Mouse (Mus musculus): ENCODE measurements around the gene Bid. TPM values are rescaled to one million over a fixed set of nuclear protein-coding genes. Genes with fewer than 3 reads are reported as not detected.
"Not testable (repeated sequence)": the region's sequence is repeated elsewhere in the genome, so short reads cannot be mapped to it uniquely, and the experiment has no call there.

The Bid gene
- polyA plus RNA-seq, 1 experiment from 2014 or later, result 17.5 TPM

- ATAC-seq (ENCODE audit: insufficient read depth, low FRiP score, low TSS enrichment) (no peak), DNase-seq (ENCODE audit: low spot score) (no peak)
- no peak overlapping the region for H3K4me2 ChIP-seq (ENCODE audit: low read depth)
- no peak overlapping the region for H3K9ac ChIP-seq (ENCODE audit: low read length)
- H3K27me3 ChIP-seq (ENCODE audit: control insufficient read depth, insufficient read depth, low read length), result no peaks in the 10 kb centered on the region
- no peak overlapping the region for H3K4me3 ChIP-seq (ENCODE audit: low read depth, low read length)
- H3K9me3 ChIP-seq (ENCODE audit: control insufficient read depth, low read length), result no peaks in the 10 kb centered on the region
- H3K4me1 ChIP-seq (ENCODE audit: control insufficient read depth, insufficient read depth, low read length), result 0 out of 2 replicates have a peak, but pooled peaks cover 2% of the 10 kb centered on the region
- WGBS, result 80% methylated on average over 4 of the region's 4 CpGs
- H3K27ac ChIP-seq (ENCODE audit: low read depth, low read length), result no peak overlapping the region
- H3K36me3 ChIP-seq (ENCODE audit: control insufficient read depth, insufficient read depth, low read length), result no peaks in the 10 kb centered on the region
Observed at GRCm38 (mm10) chr6:120914533-120914910, 2.1 kb downstream of the Bid start.

- WGBS, result 86% methylated on average over 8 of the region's 8 CpGs
- no peaks in the 10 kb centered on the region for H3K27me3 ChIP-seq (ENCODE audit: control insufficient read depth, insufficient read depth, low read length)
- ATAC-seq (ENCODE audit: insufficient read depth, low FRiP score, low TSS enrichment) (no peak), DNase-seq (ENCODE audit: low spot score) (no peak)
- no peaks in the 10 kb centered on the region for H3K9me3 ChIP-seq (ENCODE audit: control insufficient read depth, low read length)
- no peak overlapping the region for H3K27ac ChIP-seq (ENCODE audit: low read depth, low read length)
- H3K4me1 ChIP-seq (ENCODE audit: control insufficient read depth, insufficient read depth, low read length), result 0 out of 2 replicates have a peak, but pooled peaks cover 2% of the 10 kb centered on the region
- H3K4me2 ChIP-seq (ENCODE audit: low read depth), result no peak overlapping the region
- no peak overlapping the region for H3K4me3 ChIP-seq (ENCODE audit: low read depth, low read length)
- H3K9ac ChIP-seq (ENCODE audit: low read length), result no peak overlapping the region
- H3K36me3 ChIP-seq (ENCODE audit: control insufficient read depth, insufficient read depth, low read length), result no peaks in the 10 kb centered on the region
Observed at GRCm38 (mm10) chr6:120913783-120914182, 2.9 kb downstream of the Bid start.

GRCm38 (mm10) chr6:120912931-120913330 lies 3.7 kb downstream of the Bid start:
- no peak for ATAC-seq (ENCODE audit: insufficient read depth, low FRiP score, low TSS enrichment)
- Histone ChIP-seq H3K4me1 (ENCODE audit: control insufficient read depth, insufficient read depth, low read length) (0 out of 2 replicates have a peak, but pooled peaks cover 2% of the 10 kb centered on the region), H3K27me3 (ENCODE audit: control insufficient read depth, insufficient read depth, low read length) (no peaks in the 10 kb centered on the region), H3K9me3 (ENCODE audit: control insufficient read depth, low read length) (no peaks in the 10 kb centered on the region), H3K4me2 (ENCODE audit: low read depth) (no peak overlapping the region), H3K27ac (ENCODE audit: low read depth, low read length) (no peak overlapping the region), H3K9ac (ENCODE audit: low read length) (no peak overlapping the region), H3K4me3 (ENCODE audit: low read depth, low read length) (no peak overlapping the region), H3K36me3 (ENCODE audit: control insufficient read depth, insufficient read depth, low read length) (no peaks in the 10 kb centered on the region)
- no peak for DNase-seq (ENCODE audit: low spot score)
- 82% methylated on average over 2 of the region's 2 CpGs for WGBS

GRCm38 (mm10) chr6:120911213-120912007 lies 5.2 kb downstream of the Bid start:
- H3K9ac ChIP-seq (ENCODE audit: low read length), result no peak overlapping the region
- H3K9me3 ChIP-seq (ENCODE audit: control insufficient read depth, low read length), result no peaks in the 10 kb centered on the region
- no peaks in the 10 kb centered on the region for H3K27me3 ChIP-seq (ENCODE audit: control insufficient read depth, insufficient read depth, low read length)
- H3K4me1 ChIP-seq (ENCODE audit: control insufficient read depth, insufficient read depth, low read length), result 0 out of 2 replicates have a peak, but pooled peaks cover 2% of the 10 kb centered on the region
- H3K36me3 ChIP-seq (ENCODE audit: control insufficient read depth, insufficient read depth, low read length), result no peaks in the 10 kb centered on the region
- 84% methylated on average over 13 of the region's 13 CpGs for WGBS
- H3K27ac ChIP-seq (ENCODE audit: low read depth, low read length), result no peak overlapping the region
- H3K4me3 ChIP-seq (ENCODE audit: low read depth, low read length), result no peak overlapping the region
- ATAC-seq (ENCODE audit: insufficient read depth, low FRiP score, low TSS enrichment), result no peak
- H3K4me2 ChIP-seq (ENCODE audit: low read depth), result no peak overlapping the region
- no peak for DNase-seq (ENCODE audit: low spot score)

GRCm38 (mm10) chr6:120909501-120909900 lies 7.2 kb downstream of the Bid start:
- Histone ChIP-seq H3K27ac (ENCODE audit: low read depth, low read length) (no peak overlapping the region), H3K4me2 (ENCODE audit: low read depth) (no peak overlapping the region), H3K4me1 (ENCODE audit: control insufficient read depth, insufficient read depth, low read length) (no peaks in the 10 kb centered on the region), H3K9ac (ENCODE audit: low read length) (no peak overlapping the region), H3K9me3 (ENCODE audit: control insufficient read depth, low read length) (no peaks in the 10 kb centered on the region), H3K27me3 (ENCODE audit: control insufficient read depth, insufficient read depth, low read length) (no peaks in the 10 kb centered on the region), H3K4me3 (ENCODE audit: low read depth, low read length) (no peak overlapping the region), H3K36me3 (ENCODE audit: control insufficient read depth, insufficient read depth, low read length) (no peaks in the 10 kb centered on the region)
- DNase-seq (ENCODE audit: low spot score) (no peak), ATAC-seq (ENCODE audit: insufficient read depth, low FRiP score, low TSS enrichment) (no peak)
- WGBS, result 81% methylated on average over 3 of the region's 3 CpGs

GRCm38 (mm10) chr6:120907876-120908597 lies 8.6 kb downstream of the Bid start:
- ATAC-seq (ENCODE audit: insufficient read depth, low FRiP score, low TSS enrichment); H3K36me3 ChIP-seq (ENCODE audit: control insufficient read depth, insufficient read depth, low read length); H3K4me3 ChIP-seq (ENCODE audit: low read depth, low read length); H3K4me1 ChIP-seq (ENCODE audit: control insufficient read depth, insufficient read depth, low read length); H3K9ac ChIP-seq (ENCODE audit: low read length); H3K27ac ChIP-seq (ENCODE audit: low read depth, low read length); H3K9me3 ChIP-seq (ENCODE audit: control insufficient read depth, low read length); H3K4me2 ChIP-seq (ENCODE audit: low read depth); DNase-seq (ENCODE audit: low spot score); H3K27me3 ChIP-seq (ENCODE audit: control insufficient read depth, insufficient read depth, low read length): not testable (repeated sequence)
- WGBS, result 89% methylated on average over 9 of the region's 10 CpGs

GRCm38 (mm10) chr6:120906521-120906920 lies 10.1 kb downstream of the Bid start:
- 89% methylated on average over 6 of the region's 6 CpGs for WGBS
- no peak overlapping the region for H3K27ac ChIP-seq (ENCODE audit: low read depth, low read length)
- no peaks in the 10 kb centered on the region for H3K9me3 ChIP-seq (ENCODE audit: control insufficient read depth, low read length)
- H3K27me3 ChIP-seq (ENCODE audit: control insufficient read depth, insufficient read depth, low read length), result no peaks in the 10 kb centered on the region
- no peaks in the 10 kb centered on the region for H3K4me1 ChIP-seq (ENCODE audit: control insufficient read depth, insufficient read depth, low read length)
- H3K36me3 ChIP-seq (ENCODE audit: control insufficient read depth, insufficient read depth, low read length), result no peaks in the 10 kb centered on the region
- no peak overlapping the region for H3K4me2 ChIP-seq (ENCODE audit: low read depth)
- DNase-seq (ENCODE audit: low spot score) (no peak), ATAC-seq (ENCODE audit: insufficient read depth, low FRiP score, low TSS enrichment) (no peak)
- no peak overlapping the region for H3K4me3 ChIP-seq (ENCODE audit: low read depth, low read length)
- H3K9ac ChIP-seq (ENCODE audit: low read length), result no peak overlapping the region

GRCm38 (mm10) chr6:120905111-120905510 lies 11.5 kb downstream of the Bid start:
- ATAC-seq (ENCODE audit: insufficient read depth, low FRiP score, low TSS enrichment), result no peak
- Histone ChIP-seq H3K27ac (ENCODE audit: low read depth, low read length) (no peak overlapping the region), H3K9me3 (ENCODE audit: control insufficient read depth, low read length) (no peaks in the 10 kb centered on the region), H3K9ac (ENCODE audit: low read length) (no peak overlapping the region), H3K4me3 (ENCODE audit: low read depth, low read length) (no peak overlapping the region), H3K36me3 (ENCODE audit: control insufficient read depth, insufficient read depth, low read length) (no peaks in the 10 kb centered on the region), H3K4me2 (ENCODE audit: low read depth) (no peak overlapping the region), H3K4me1 (ENCODE audit: control insufficient read depth, insufficient read depth, low read length) (no peaks in the 10 kb centered on the region), H3K27me3 (ENCODE audit: control insufficient read depth, insufficient read depth, low read length) (no peaks in the 10 kb centered on the region)
- WGBS, result 78% methylated on average over 5 of the region's 5 CpGs
- no peak for DNase-seq (ENCODE audit: low spot score)

GRCm38 (mm10) chr6:120903961-120904360 lies 12.7 kb downstream of the Bid start:
- Histone ChIP-seq H3K4me2 (ENCODE audit: low read depth) (no peak overlapping the region), H3K9me3 (ENCODE audit: control insufficient read depth, low read length) (no peaks in the 10 kb centered on the region), H3K4me3 (ENCODE audit: low read depth, low read length) (no peak overlapping the region), H3K27me3 (ENCODE audit: control insufficient read depth, insufficient read depth, low read length) (no peaks in the 10 kb centered on the region), H3K9ac (ENCODE audit: low read length) (no peak overlapping the region), H3K4me1 (ENCODE audit: control insufficient read depth, insufficient read depth, low read length) (no peaks in the 10 kb centered on the region), H3K36me3 (ENCODE audit: control insufficient read depth, insufficient read depth, low read length) (no peaks in the 10 kb centered on the region), H3K27ac (ENCODE audit: low read depth, low read length) (no peak overlapping the region)
- 88% methylated on average over 11 of the region's 11 CpGs for WGBS
- ATAC-seq (ENCODE audit: insufficient read depth, low FRiP score, low TSS enrichment), result no peak
- no peak for DNase-seq (ENCODE audit: low spot score)

All from neural tube, embryonic 11.5 days (tissue).